Mouse (Mus musculus): ENCODE measurements around the gene Ston2.

The Ston2 gene

GRCm38 (mm10) chr12:91787959-91788437, at the start of gene Ston2:
TSS of gene Ston2 (minus strand) at chr12:91788387.
- DNase-seq (ENCODE audit: low spot score in 2 of 2) = no peak

GRCm38 (mm10) chr12:91837401-91838065, 49.3 kb upstream of the Ston2 start:
- no peak for DNase-seq (ENCODE audit: low spot score in 2 of 2)

- no peak for DNase-seq (ENCODE audit: low spot score in 2 of 2)
Measured at GRCm38 (mm10) chr12:91833939-91834333, 45.7 kb upstream of the Ston2 start.

GRCm38 (mm10) chr12:91833237-91833938, 45.2 kb upstream of the Ston2 start:
- DNase-seq (ENCODE audit: low spot score in 2 of 2) = no peak

GRCm38 (mm10) chr12:91831410-91831809, 43.2 kb upstream of the Ston2 start:
- DNase-seq (ENCODE audit: low spot score in 2 of 2) = no peak

GRCm38 (mm10) chr12:91820461-91820860, 32.3 kb upstream of the Ston2 start:
- DNase-seq (ENCODE audit: low spot score in 2 of 2) = no peak

- no peak for DNase-seq (ENCODE audit: low spot score in 2 of 2)
Measured at GRCm38 (mm10) chr12:91818726-91819125, 30.5 kb upstream of the Ston2 start.

GRCm38 (mm10) chr12:91815990-91816389, 27.8 kb upstream of the Ston2 start:
- peak in 1 of 2 experiments; percentile 28 for DNase-seq (ENCODE audit: low spot score in 2 of 2)

- DNase-seq (ENCODE audit: low spot score in 2 of 2) = no peak
Measured at GRCm38 (mm10) chr12:91815552-91815951, 27.4 kb upstream of the Ston2 start.

- no peak for DNase-seq (ENCODE audit: low spot score in 2 of 2)
Measured at GRCm38 (mm10) chr12:91808911-91809310, 20.7 kb upstream of the Ston2 start.

- DNase-seq (ENCODE audit: low spot score in 2 of 2) = no peak
Measured at GRCm38 (mm10) chr12:91807761-91808160, 19.6 kb upstream of the Ston2 start.

- DNase-seq (ENCODE audit: low spot score in 2 of 2) = no peak
Measured at GRCm38 (mm10) chr12:91807095-91807494, 18.9 kb upstream of the Ston2 start.

- DNase-seq (ENCODE audit: low spot score in 2 of 2) = no peak
Measured at GRCm38 (mm10) chr12:91804262-91804661, 16.1 kb upstream of the Ston2 start.

GRCm38 (mm10) chr12:91803207-91803932, 15.2 kb upstream of the Ston2 start:
- no peak for DNase-seq (ENCODE audit: low spot score in 2 of 2)

- no peak for DNase-seq (ENCODE audit: low spot score in 2 of 2)
Measured at GRCm38 (mm10) chr12:91802586-91803206, 14.5 kb upstream of the Ston2 start.

- no peak for DNase-seq (ENCODE audit: low spot score in 2 of 2)
Measured at GRCm38 (mm10) chr12:91800861-91801385, 12.7 kb upstream of the Ston2 start.

GRCm38 (mm10) chr12:91799821-91800335, 11.7 kb upstream of the Ston2 start:
- DNase-seq (ENCODE audit: low spot score in 2 of 2) = no peak

GRCm38 (mm10) chr12:91799379-91799773, 11.2 kb upstream of the Ston2 start:
- DNase-seq (ENCODE audit: low spot score in 2 of 2) = no peak

GRCm38 (mm10) chr12:91798720-91799378, 10.7 kb upstream of the Ston2 start:
- no peak for DNase-seq (ENCODE audit: low spot score in 2 of 2)

- DNase-seq (ENCODE audit: low spot score in 2 of 2) = no peak
Measured at GRCm38 (mm10) chr12:91796774-91797173, 8.6 kb upstream of the Ston2 start.

GRCm38 (mm10) chr12:91793266-91793665, 5.1 kb upstream of the Ston2 start:
- no peak for DNase-seq (ENCODE audit: low spot score in 2 of 2)

Data from heart, adult 9 months (tissue).